8 mouse cellular contexts compared by ENCODE assay signal in genomic region chr1:165853729-165854420, GRCm38 (mm10).
DNase-seq lines count a peak whose midpoint lies in the region; ATAC-seq and TF ChIP-seq lines count a peak whose summit lies in the region.

No protein-coding gene starts in this region.

- no peaks in the 10 kb centered on the region for H3K36me3 ChIP-seq in E14TG2a.4 (ENCODE audit: insufficient read depth, low read length)
- H3K36me3 ChIP-seq in forebrain, embryonic 13.5 days (ENCODE audit: poor library complexity, severe bottlenecking), result no peaks in the 10 kb centered on the region
- no peaks in the 10 kb centered on the region for H3K36me3 ChIP-seq in intestine, embryonic 15.5 days
- H3K36me3 ChIP-seq in liver, postnatal 0 days (replicated peaks; ENCODE audit: insufficient read depth, low read length), result no peaks in the 10 kb centered on the region

- peak; percentile 37; the same call in 1 of the 2 replicates for ATAC-seq in forebrain, embryonic 13.5 days
- ATAC-seq in intestine, embryonic 15.5 days, result peak; percentile 33; the same call in 1 of the 2 replicates
- ATAC-seq in liver, postnatal 0 days, result peak; percentile 53; the same call in 1 of the 2 replicates
- ATAC-seq in activated CD4-positive, CD25-positive, alpha-beta regulatory T cell, adult 4 months, result no peak

- 0 out of 2 replicates have a peak, but pooled peaks cover 12% of the 10 kb centered on the region for H3K4me1 ChIP-seq in E14TG2a.4 (replicated peaks; ENCODE audit: low read depth, low read length)
- peaks cover 11% of the 10 kb centered on the region for H3K4me1 ChIP-seq in forebrain, embryonic 13.5 days
- peaks cover 14% of the 10 kb centered on the region for H3K4me1 ChIP-seq in intestine, embryonic 15.5 days (replicated peaks)
- peaks cover 17% of the 10 kb centered on the region for H3K4me1 ChIP-seq in liver, postnatal 0 days (ENCODE audit: insufficient read depth)

- WGBS in forebrain, embryonic 13.5 days, result 62% methylated on average over 10 of the region's 10 CpGs
- WGBS in intestine, embryonic 15.5 days, result 61% methylated on average over 10 of the region's 10 CpGs
- WGBS in liver, postnatal 0 days (ENCODE audit: insufficient replicate concordance), result 46% methylated on average over 10 of the region's 10 CpGs

- H3K27ac ChIP-seq in forebrain, embryonic 13.5 days, result no peak overlapping the region
- no peak overlapping the region for H3K27ac ChIP-seq in intestine, embryonic 15.5 days
- no peak overlapping the region for H3K27ac ChIP-seq in liver, postnatal 0 days (ENCODE audit: low read depth)

- no peak overlapping the region for H3K9ac ChIP-seq in forebrain, embryonic 13.5 days
- no peak overlapping the region for H3K9ac ChIP-seq in intestine, embryonic 15.5 days
- H3K9ac ChIP-seq in liver, postnatal 0 days (replicated peaks), result no peak overlapping the region

- peak; percentile 96 for TF ChIP-seq CTCF in E14TG2a.4 (conservative IDR thresholded peaks at IDR 0.05; ENCODE audit: low read length)
- peak; percentile 95 for TF ChIP-seq CTCF in liver, postnatal 0 days (IDR thresholded peaks at IDR 0.05; ENCODE audit: low read depth)

- no peak overlapping the region for H3K4me2 ChIP-seq in forebrain, embryonic 13.5 days
- H3K4me2 ChIP-seq in intestine, embryonic 15.5 days (replicated peaks), result no peak overlapping the region
- H3K4me2 ChIP-seq in liver, postnatal 0 days (ENCODE audit: low read depth, low read length), result no peak overlapping the region

- peaks cover 35% of the 10 kb centered on the region for H3K27me3 ChIP-seq in E14TG2a.4 (ENCODE audit: insufficient read depth, low read length)
- peaks cover 22% of the 10 kb centered on the region for H3K27me3 ChIP-seq in forebrain, embryonic 13.5 days
- no peaks in the 10 kb centered on the region for H3K27me3 ChIP-seq in intestine, embryonic 15.5 days (replicated peaks)
- H3K27me3 ChIP-seq in liver, postnatal 0 days (ENCODE audit: insufficient read depth, low read length), result no peaks in the 10 kb centered on the region

- DNase-seq in A20 (ENCODE audit: low read depth, low spot score), result peak; percentile 82
- peak; percentile 72 for DNase-seq in c-Kit-positive CD71-positive TER-119-negative erythroid progenitor cells, embryonic 14.5 days (ENCODE audit: low read depth)
- DNase-seq in liver, postnatal 0 days, result peak; percentile 82
- DNase-seq in right cerebral cortex, postnatal 14 days, result peak; percentile 69

- no peak for TF ChIP-seq EP300 in liver, postnatal 0 days (IDR thresholded peaks at IDR 0.05; ENCODE audit: low read depth)

- no peaks in the 10 kb centered on the region for H3K9me3 ChIP-seq in E14TG2a.4 (ENCODE audit: low read length)
- no peaks in the 10 kb centered on the region for H3K9me3 ChIP-seq in forebrain, embryonic 13.5 days (replicated peaks)
- no peaks in the 10 kb centered on the region for H3K9me3 ChIP-seq in intestine, embryonic 15.5 days
- H3K9me3 ChIP-seq in liver, postnatal 0 days (ENCODE audit: low read length), result no peaks in the 10 kb centered on the region

- no peak overlapping the region for H3K4me3 ChIP-seq in E14TG2a.4 (replicated peaks; ENCODE audit: low read length)
- no peak overlapping the region for H3K4me3 ChIP-seq in forebrain, embryonic 13.5 days
- no peak overlapping the region for H3K4me3 ChIP-seq in intestine, embryonic 15.5 days (replicated peaks)
- no peak overlapping the region for H3K4me3 ChIP-seq in liver, postnatal 0 days (ENCODE audit: low read depth, low read length)
